Mouse (Mus musculus): Measurements from ENCODE around the gene Grm2. TPM values are rescaled to one million over a fixed set of nuclear protein-coding genes. Genes with fewer than 3 reads are reported as not detected.

The Grm2 gene
- total RNA-seq, 1 experiment = 1.7 TPM

DNA sequence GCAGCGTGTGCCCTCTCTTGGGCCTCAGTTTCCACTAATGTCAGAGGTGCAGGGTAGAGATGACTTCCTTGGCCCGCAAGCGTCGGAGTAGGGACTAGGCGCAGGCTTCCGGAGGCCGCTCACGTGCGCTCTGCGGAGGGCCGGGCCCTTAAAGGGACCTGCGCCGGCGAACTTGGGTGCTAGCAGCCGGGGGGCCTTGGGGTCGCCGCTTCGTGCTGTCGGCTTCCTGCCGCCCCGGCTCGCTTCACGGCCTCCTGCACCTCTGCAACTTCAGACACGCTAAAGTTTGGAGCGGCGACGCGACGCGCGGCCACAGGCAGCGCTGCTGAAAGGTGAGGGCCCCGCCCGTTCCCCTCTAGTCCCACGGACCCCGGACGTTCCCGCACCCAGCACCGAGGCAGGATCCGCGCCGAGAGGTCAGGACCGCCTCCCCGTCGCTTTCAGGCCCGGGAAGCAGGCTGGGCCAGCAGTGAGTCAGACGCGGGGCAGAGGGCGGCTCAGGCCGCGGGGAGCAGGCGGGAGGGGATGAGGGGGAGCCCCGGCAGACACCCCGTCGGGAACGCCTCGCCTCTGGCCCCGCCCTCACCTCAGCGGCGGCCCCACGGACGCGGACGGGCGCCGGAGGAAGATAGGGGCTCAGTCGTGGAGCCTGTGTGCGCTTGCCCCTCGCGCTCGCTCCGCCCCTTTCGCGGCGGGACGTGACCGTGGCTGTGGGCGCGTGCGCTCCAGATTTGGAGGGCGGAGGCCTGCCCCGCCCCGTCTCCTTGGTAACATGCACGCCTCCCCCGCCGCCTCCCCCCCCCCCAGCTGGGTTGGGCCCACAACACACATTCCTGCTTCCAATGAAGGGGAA lies 29.6 kb upstream of the Grm2 start, which contains the start of gene Tex264:
TSS of gene Tex264 (minus strand) at position 679 of the 853 bp plus-strand sequence.
- peak; percentile 69 for DNase-seq (ENCODE audit: low read depth, low spot score)
- in situ Hi-C loops (cut with MboI; ENCODE audit: low sequenced_read_pairs in 2 of 2, unreplicated experiment in 2 of 2) = no loop called here
- Histone ChIP-seq H3K9ac (ENCODE audit: insufficient read depth, low read depth, low read length, poor library complexity, severe bottlenecking) (peak within 1 kb of the TSS; percentile 85), H3K36me3 (ENCODE audit: control insufficient read depth, insufficient read depth, low read length, poor library complexity, severe bottlenecking) (peaks cover 11% of the 10 kb centered on the region), H3K4me1 (ENCODE audit: control insufficient read depth in 2 of 2, insufficient read depth in 2 of 2, low read length in 2 of 2, poor library complexity in 1 of 2) (peaks cover 2 to 14% of the 10 kb centered on the region in 2 experiments; a peak in 2 of 4 replicates), H3K9me3 (ENCODE audit: control insufficient read depth, insufficient read depth, low read depth, low read length) (no peaks in the 10 kb centered on the region), H3K4me3 (ENCODE audit: insufficient read depth in 1 of 2, low read depth in 1 of 2, low read length in 2 of 2, poor library complexity in 1 of 2, severe bottlenecking in 1 of 2) (peak within 1 kb of the TSS; percentile 83 to 85), H3K27ac (ENCODE audit: insufficient read depth, low read depth, low read length, poor library complexity, severe bottlenecking) (peak within 1 kb of the TSS; percentile 61)
- TF ChIP-seq HCFC1 (IDR thresholded peaks at IDR 0.05; ENCODE audit: borderline replicate concordance, insufficient read depth, low read length) (no peak; the same call in 1 of the 2 replicates), MAFK (IDR thresholded peaks at IDR 0.05; ENCODE audit: insufficient read depth, low read depth, low read length) (no peak), CHD2 (IDR thresholded peaks at IDR 0.05; ENCODE audit: low read depth, low read length) (no peak), ZNF384 (IDR thresholded peaks at IDR 0.05; ENCODE audit: low read depth, low read length) (no peak), ZC3H11A (IDR thresholded peaks at IDR 0.05; ENCODE audit: borderline replicate concordance, low read depth, low read length) (no peak)

DNA sequence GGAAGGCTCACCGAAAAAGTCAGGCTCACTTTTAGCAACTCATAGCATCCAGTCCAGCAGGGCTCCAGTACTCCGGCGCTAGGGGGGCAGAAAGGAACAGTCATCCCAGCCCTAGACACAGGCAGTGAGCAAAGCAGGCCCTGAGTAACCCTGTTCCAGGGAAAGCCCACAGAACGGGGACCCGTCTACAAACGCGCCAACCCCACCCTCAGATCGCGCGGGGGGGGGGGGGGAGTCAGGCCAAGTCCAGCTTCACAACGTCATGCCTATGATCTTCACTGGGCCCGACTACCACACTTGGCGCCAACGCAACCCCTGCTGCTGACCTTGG lies 29.0 kb upstream of the Grm2 start:
- Histone ChIP-seq H3K4me3 (ENCODE audit: insufficient read depth in 1 of 2, low read depth in 1 of 2, low read length in 2 of 2, poor library complexity in 1 of 2, severe bottlenecking in 1 of 2) (peak overlapping the region; percentile 83 to 85), H3K27ac (ENCODE audit: insufficient read depth, low read depth, low read length, poor library complexity, severe bottlenecking) (no peak overlapping the region), H3K4me1 (ENCODE audit: control insufficient read depth in 2 of 2, insufficient read depth in 2 of 2, low read length in 2 of 2, poor library complexity in 1 of 2) (peaks cover 2 to 14% of the 10 kb centered on the region in 2 experiments; a peak in 2 of 4 replicates), H3K36me3 (ENCODE audit: control insufficient read depth, insufficient read depth, low read length, poor library complexity, severe bottlenecking) (peaks cover 16% of the 10 kb centered on the region), H3K9ac (ENCODE audit: insufficient read depth, low read depth, low read length, poor library complexity, severe bottlenecking) (peak overlapping the region; percentile 85), H3K9me3 (ENCODE audit: control insufficient read depth, insufficient read depth, low read depth, low read length) (no peaks in the 10 kb centered on the region)
- DNase-seq (ENCODE audit: low read depth, low spot score) = no peak
- TF ChIP-seq MAFK (IDR thresholded peaks at IDR 0.05; ENCODE audit: insufficient read depth, low read depth, low read length) (no peak), ZC3H11A (IDR thresholded peaks at IDR 0.05; ENCODE audit: borderline replicate concordance, low read depth, low read length) (no peak), CHD2 (IDR thresholded peaks at IDR 0.05; ENCODE audit: low read depth, low read length) (no peak), HCFC1 (IDR thresholded peaks at IDR 0.05; ENCODE audit: borderline replicate concordance, insufficient read depth, low read length) (no peak), ZNF384 (IDR thresholded peaks at IDR 0.05; ENCODE audit: low read depth, low read length) (no peak)
- in situ Hi-C loops (cut with MboI; ENCODE audit: low sequenced_read_pairs in 2 of 2, unreplicated experiment in 2 of 2) = no loop called here

DNA sequence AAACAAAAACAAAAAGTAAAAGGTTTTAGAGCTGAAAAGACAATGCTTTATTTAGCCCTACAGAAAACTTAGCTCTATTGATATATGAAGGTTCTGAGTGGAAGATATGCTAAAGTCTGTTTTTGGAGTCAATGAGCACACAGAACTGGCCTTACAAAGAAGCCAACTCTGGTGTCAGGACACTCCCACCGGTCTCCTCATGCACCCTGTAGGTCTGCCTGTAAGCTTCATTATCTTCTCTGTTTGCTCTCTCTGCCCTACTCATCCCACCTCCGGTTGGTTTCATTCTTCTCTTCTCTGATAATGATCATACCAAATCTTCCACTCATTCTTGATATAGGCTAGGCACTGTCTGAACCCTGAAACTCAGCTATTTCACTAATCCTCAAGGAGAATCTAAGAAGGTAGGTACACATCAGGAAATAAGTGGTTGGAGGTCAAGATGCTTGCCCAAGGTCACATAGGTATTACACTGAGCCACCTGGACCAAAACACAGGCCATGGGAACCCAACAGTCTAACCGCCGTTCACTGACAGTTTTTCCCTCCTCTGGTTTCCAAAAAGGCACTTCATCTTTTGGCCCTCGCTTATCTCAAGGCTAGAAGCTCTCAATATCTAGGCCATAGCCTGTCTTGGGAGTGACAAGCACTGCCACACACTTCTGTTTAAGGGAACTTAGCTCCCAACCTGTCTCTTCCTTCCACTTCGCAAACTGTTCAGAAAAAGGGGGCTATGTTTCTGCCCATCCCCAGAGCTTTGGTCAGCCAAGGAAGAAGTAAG lies 28.4 kb upstream of the Grm2 start:
- Histone ChIP-seq H3K9ac (ENCODE audit: insufficient read depth, low read depth, low read length, poor library complexity, severe bottlenecking) (peak overlapping the region; percentile 85; the same call in 1 of the 2 replicates), H3K9me3 (ENCODE audit: control insufficient read depth, insufficient read depth, low read depth, low read length) (no peaks in the 10 kb centered on the region), H3K27ac (ENCODE audit: insufficient read depth, low read depth, low read length, poor library complexity, severe bottlenecking) (no peak overlapping the region), H3K4me3 (ENCODE audit: insufficient read depth in 1 of 2, low read depth in 1 of 2, low read length in 2 of 2, poor library complexity in 1 of 2, severe bottlenecking in 1 of 2) (peak overlapping the region; percentile 83 to 85), H3K4me1 (ENCODE audit: control insufficient read depth in 2 of 2, insufficient read depth in 2 of 2, low read length in 2 of 2, poor library complexity in 1 of 2) (peaks cover 2 to 14% of the 10 kb centered on the region in 2 experiments; a peak in 2 of 4 replicates), H3K36me3 (ENCODE audit: control insufficient read depth, insufficient read depth, low read length, poor library complexity, severe bottlenecking) (peaks cover 18% of the 10 kb centered on the region)
- in situ Hi-C loops (cut with MboI; ENCODE audit: low sequenced_read_pairs in 2 of 2, unreplicated experiment in 2 of 2) = no loop called here
- DNase-seq (ENCODE audit: low read depth, low spot score) = no peak
- no peak for TF ChIP-seq CHD2 (IDR thresholded peaks at IDR 0.05; ENCODE audit: low read depth, low read length)
- TF ChIP-seq ZNF384 (IDR thresholded peaks at IDR 0.05; ENCODE audit: low read depth, low read length) = no peak
- no peak for TF ChIP-seq HCFC1 (IDR thresholded peaks at IDR 0.05; ENCODE audit: borderline replicate concordance, insufficient read depth, low read length)
- TF ChIP-seq ZC3H11A (IDR thresholded peaks at IDR 0.05; ENCODE audit: borderline replicate concordance, low read depth, low read length) = no peak
- no peak for TF ChIP-seq MAFK (IDR thresholded peaks at IDR 0.05; ENCODE audit: insufficient read depth, low read depth, low read length)

DNA sequence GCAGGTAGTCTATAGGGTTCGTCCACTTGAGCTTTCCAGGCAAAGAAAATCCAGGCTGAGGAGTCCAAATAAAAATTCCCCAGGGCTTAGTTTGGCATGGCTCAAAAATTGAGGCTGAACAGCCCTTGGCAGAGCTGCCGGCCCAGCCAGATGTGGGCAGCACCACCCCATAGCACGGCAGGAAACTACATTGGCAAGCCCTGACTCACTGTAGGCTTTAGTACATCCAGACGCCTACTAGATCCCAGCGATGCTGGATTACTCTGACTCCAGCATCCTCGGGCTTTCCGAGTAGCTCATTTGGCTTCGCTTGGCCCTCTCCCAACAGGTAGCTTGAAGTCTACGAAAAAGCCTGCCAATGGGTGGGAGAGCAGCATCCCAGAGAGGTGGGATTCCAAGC lies 25.1 kb upstream of the Grm2 start:
- no peaks in the 10 kb centered on the region for H3K9me3 ChIP-seq (ENCODE audit: control insufficient read depth, insufficient read depth, low read depth, low read length)
- in situ Hi-C loops (cut with MboI; ENCODE audit: low sequenced_read_pairs in 2 of 2, unreplicated experiment in 2 of 2) = no loop called here
- DNase-seq (ENCODE audit: low read depth, low spot score) = no peak
- peaks cover 0 to 8% of the 10 kb centered on the region in 2 experiments; a peak in 2 of 4 replicates for H3K4me1 ChIP-seq (ENCODE audit: control insufficient read depth in 2 of 2, insufficient read depth in 2 of 2, low read length in 2 of 2, poor library complexity in 1 of 2)
- H3K27ac ChIP-seq (ENCODE audit: insufficient read depth, low read depth, low read length, poor library complexity, severe bottlenecking) = no peak overlapping the region
- H3K4me3 ChIP-seq (ENCODE audit: insufficient read depth in 1 of 2, low read depth in 1 of 2, low read length in 2 of 2, poor library complexity in 1 of 2, severe bottlenecking in 1 of 2) = no peak overlapping the region
- TF ChIP-seq CHD2 (IDR thresholded peaks at IDR 0.05; ENCODE audit: low read depth, low read length) = no peak
- TF ChIP-seq ZNF384 (IDR thresholded peaks at IDR 0.05; ENCODE audit: low read depth, low read length) = no peak
- no peak for TF ChIP-seq HCFC1 (IDR thresholded peaks at IDR 0.05; ENCODE audit: borderline replicate concordance, insufficient read depth, low read length)
- no peak for TF ChIP-seq MAFK (IDR thresholded peaks at IDR 0.05; ENCODE audit: insufficient read depth, low read depth, low read length)
- TF ChIP-seq ZC3H11A (IDR thresholded peaks at IDR 0.05; ENCODE audit: borderline replicate concordance, low read depth, low read length) = no peak
- peaks cover 27% of the 10 kb centered on the region for H3K36me3 ChIP-seq (ENCODE audit: control insufficient read depth, insufficient read depth, low read length, poor library complexity, severe bottlenecking)
- H3K9ac ChIP-seq (ENCODE audit: insufficient read depth, low read depth, low read length, poor library complexity, severe bottlenecking) = no peak overlapping the region
